Mouse (Mus musculus) MEL (cell line): ENCODE data around the gene Appbp2. TPM values are rescaled to one million over a fixed set of nuclear protein-coding genes. Genes with fewer than 3 reads are reported as not detected.

ENCODE experiments used
- DNase-seq: peaks from one replicate; pipeline ENCODE4 v3.0.0; 2011; ENCODE audit warnings: low read depth, low spot score
- H3K27ac ChIP-seq: 2 replicates; pipeline ENCODE4 v1.5.1; 2012; ENCODE audit warnings: low read depth, mild to moderate bottlenecking, control low read depth, low read length, moderate library complexity; ENCODE audit not compliant: control insufficient read depth
- H3K27me3 ChIP-seq, 2 experiments: fragments of 150-350 bp in 1 of 2; sonication (generic) in 1 of 2; 2 replicates each; pipeline ENCODE4 v1.6.1; 2012; ENCODE audit warnings: low read length in 2 of 2, mild to moderate bottlenecking in 2 of 2, improper control_type of control experiment in 1 of 2, moderate library complexity in 1 of 2; ENCODE audit not compliant: insufficient read depth in 2 of 2, control insufficient read depth in 1 of 2
- H3K36me3 ChIP-seq, 2 experiments: 2 replicates each; pipeline ENCODE4 v1.6.1; 2012 to 2014; ENCODE audit warnings: low read length in 2 of 2, improper control_type of control experiment in 1 of 2, inconsistent platforms in 1 of 2, mild to moderate bottlenecking in 1 of 2; ENCODE audit not compliant: insufficient read depth in 2 of 2, control insufficient read depth in 1 of 2
- H3K4me1 ChIP-seq, 2 experiments: fragments of 150-350 bp in 1 of 2; sonication (generic) in 1 of 2; 2 replicates each; pipeline ENCODE4 v1.6.1; 2012; ENCODE audit warnings: low read length in 2 of 2, improper control_type of control experiment in 1 of 2, mild to moderate bottlenecking in 1 of 2; ENCODE audit not compliant: insufficient read depth in 2 of 2, control insufficient read depth in 1 of 2
- H3K4me3 ChIP-seq, 2 experiments: fragments of 150-350 bp in 1 of 2; sonication (generic) in 1 of 2; 2 replicates each; pipeline ENCODE4 v1.5.1; 2012; ENCODE audit warnings: low read depth in 2 of 2, low read length in 2 of 2, mild to moderate bottlenecking in 2 of 2, moderate library complexity in 2 of 2, control low read depth in 1 of 2, improper control_type of control experiment in 1 of 2; ENCODE audit not compliant: control insufficient read depth in 1 of 2, insufficient read depth in 1 of 2
- H3K79me2 ChIP-seq: 2 replicates; pipeline ENCODE4 v1.6.1; 2012; ENCODE audit warnings: mild to moderate bottlenecking, low read length, moderate library complexity; ENCODE audit not compliant: control insufficient read depth, poor library complexity, insufficient read depth
- H3K9ac ChIP-seq: 2 replicates; pipeline ENCODE4 v1.6.1; 2012; ENCODE audit warnings: low read depth, mild to moderate bottlenecking, control low read depth, low read length, moderate library complexity; ENCODE audit not compliant: control insufficient read depth, poor library complexity, severe bottlenecking
- H3K9me3 ChIP-seq: fragments of 150-350 bp; sonication (generic); replicated peaks from 2 replicates; pipeline ENCODE4 v1.6.1; 2012; ENCODE audit warnings: mild to moderate bottlenecking, low read length, improper control_type of control experiment, moderate library complexity; ENCODE audit not compliant: insufficient read depth
- BHLHE40 ChIP-seq: IDR thresholded peaks from 2 replicates; pipeline ENCODE4 v1.6.1; 2012; ENCODE audit warnings: low read depth, mild to moderate bottlenecking, inconsistent platforms, low read length, improper control_type of control experiment, borderline replicate concordance
- CHD1 ChIP-seq: IDR thresholded peaks from 2 replicates; pipeline ENCODE4 v1.6.1; 2012; ENCODE audit warnings: low read depth, mild to moderate bottlenecking, inconsistent platforms, low read length, improper control_type of control experiment
- E2F4 ChIP-seq: IDR thresholded peaks from 2 replicates; pipeline ENCODE4 v1.6.1; 2011; ENCODE audit warnings: low read depth, low read length, improper control_type of control experiment, borderline replicate concordance
- EP300 ChIP-seq, 2 experiments: IDR thresholded peaks; 2 replicates each; pipeline ENCODE4 v1.6.1; 2011; ENCODE audit warnings: improper control_type of control experiment in 2 of 2, low read length in 2 of 2, low read depth in 1 of 2, mild to moderate bottlenecking in 1 of 2
- ETS1 ChIP-seq: IDR thresholded peaks from 2 replicates; pipeline ENCODE4 v1.6.1; 2012; ENCODE audit warnings: low read depth, mild to moderate bottlenecking, inconsistent platforms, low read length, improper control_type of control experiment, moderate library complexity
- GABPA ChIP-seq: IDR thresholded peaks from 2 replicates; pipeline ENCODE4 v1.6.1; 2012; ENCODE audit warnings: low read depth, mild to moderate bottlenecking, inconsistent platforms, low read length, improper control_type of control experiment, moderate library complexity
- GATA1 ChIP-seq: IDR thresholded peaks from 2 replicates; pipeline ENCODE4 v1.6.1; 2011; ENCODE audit warnings: low read depth, low read length, improper control_type of control experiment
- JUND ChIP-seq: IDR thresholded peaks from 2 replicates; pipeline ENCODE4 v1.6.1; 2011; ENCODE audit warnings: low read depth, mild to moderate bottlenecking, improper control_type of control experiment, low read length
- MAFK ChIP-seq: IDR thresholded peaks from 2 replicates; pipeline ENCODE4 v1.6.1; 2011; ENCODE audit warnings: low read depth, mild to moderate bottlenecking, low read length, improper control_type of control experiment, borderline replicate concordance
- MAX ChIP-seq: IDR thresholded peaks from 2 replicates; pipeline ENCODE4 v1.6.1; 2011; ENCODE audit warnings: low read length, improper control_type of control experiment
- MEF2A ChIP-seq: IDR thresholded peaks from 2 replicates; pipeline ENCODE4 v1.6.1; 2014; ENCODE audit warnings: low read depth, mild to moderate bottlenecking, inconsistent platforms, low read length, improper control_type of control experiment; ENCODE audit not compliant: poor library complexity, insufficient replicate concordance, severe bottlenecking; ENCODE audit errors: extremely low read depth
- MYB ChIP-seq: IDR thresholded peaks from 2 replicates; pipeline ENCODE4 v1.6.1; 2011; ENCODE audit warnings: mild to moderate bottlenecking, low read depth, low read length, improper control_type of control experiment
- MYC ChIP-seq: IDR thresholded peaks from 2 replicates; pipeline ENCODE4 v1.6.1; 2011; ENCODE audit warnings: low read depth, mild to moderate bottlenecking, low read length, improper control_type of control experiment, moderate library complexity
- NELFE ChIP-seq: IDR thresholded peaks from 2 replicates; pipeline ENCODE4 v1.6.1; 2011; ENCODE audit warnings: low read depth, low read length, improper control_type of control experiment
- NRF1 ChIP-seq: IDR thresholded peaks from 2 replicates; pipeline ENCODE4 v1.6.1; 2014; ENCODE audit warnings: low read depth, mild to moderate bottlenecking, inconsistent platforms, low read length, improper control_type of control experiment, moderate library complexity; ENCODE audit not compliant: poor library complexity, insufficient read depth, severe bottlenecking
- POLR2AphosphoS2 ChIP-seq: IDR thresholded peaks from 2 replicates; pipeline ENCODE4 v1.6.1; 2011; ENCODE audit warnings: low read length, improper control_type of control experiment
- RCOR1 ChIP-seq: IDR thresholded peaks from 2 replicates; pipeline ENCODE4 v1.6.1; 2012; ENCODE audit warnings: low read depth, mild to moderate bottlenecking, inconsistent platforms, low read length, improper control_type of control experiment
- SIN3A ChIP-seq: IDR thresholded peaks from 2 replicates; pipeline ENCODE4 v1.6.1; 2012; ENCODE audit warnings: low read length, improper control_type of control experiment, inconsistent platforms
- SMC3 ChIP-seq: IDR thresholded peaks from 2 replicates; pipeline ENCODE4 v1.6.1; 2011; ENCODE audit warnings: low read depth, low read length, improper control_type of control experiment
- TAL1 ChIP-seq: IDR thresholded peaks from 2 replicates; pipeline ENCODE4 v1.6.1; 2012; ENCODE audit warnings: mild to moderate bottlenecking, inconsistent platforms, low read length, moderate library complexity, mixed read lengths
- TCF12 ChIP-seq: IDR thresholded peaks from 2 replicates; pipeline ENCODE4 v1.6.1; 2014; ENCODE audit warnings: low read depth, mild to moderate bottlenecking, inconsistent platforms, low read length, improper control_type of control experiment, moderate library complexity
- UBTF ChIP-seq: IDR thresholded peaks from 2 replicates; pipeline ENCODE4 v1.6.1; 2012; ENCODE audit warnings: low read depth, mild to moderate bottlenecking, inconsistent platforms, low read length, improper control_type of control experiment, moderate library complexity, borderline replicate concordance; ENCODE audit not compliant: insufficient read depth
- USF1 ChIP-seq: IDR thresholded peaks from 2 replicates; pipeline ENCODE4 v1.6.1; 2014; ENCODE audit warnings: low read depth, mild to moderate bottlenecking, inconsistent platforms, low read length, improper control_type of control experiment, moderate library complexity
- ZC3H11A ChIP-seq: IDR thresholded peaks from 2 replicates; pipeline ENCODE4 v1.6.1; 2012; ENCODE audit warnings: low read depth, mild to moderate bottlenecking, inconsistent platforms, low read length, improper control_type of control experiment
- polyA plus RNA-seq, 2 experiments: library from polyadenylated mRNA; stranded (reverse) in 1 of 2; unstranded in 1 of 2; fragments of >175 nt in 1 of 2; fragments of >200 nt in 1 of 2; gene quantifications; 2 replicates each; pipeline versions ENCODE4 v1.2.1 to v1.2.4; 2012; ENCODE audit warnings: low replicate concordance in 2 of 2, low read depth in 1 of 2; ENCODE audit not compliant: insufficient read length in 2 of 2, insufficient read depth in 1 of 2, missing spikeins in 1 of 2
- total RNA-seq: library from RNA; depleted of rRNA; stranded (reverse); fragments of 300-350 nt; gene quantifications from 2 replicates; pipeline ENCODE4 v1.2.3, GENCODE M21; 2012

Gene Appbp2
- total and polyA plus RNA-seq, 3 experiments = 25.5 to 157 (median 34.4) TPM

DNA sequence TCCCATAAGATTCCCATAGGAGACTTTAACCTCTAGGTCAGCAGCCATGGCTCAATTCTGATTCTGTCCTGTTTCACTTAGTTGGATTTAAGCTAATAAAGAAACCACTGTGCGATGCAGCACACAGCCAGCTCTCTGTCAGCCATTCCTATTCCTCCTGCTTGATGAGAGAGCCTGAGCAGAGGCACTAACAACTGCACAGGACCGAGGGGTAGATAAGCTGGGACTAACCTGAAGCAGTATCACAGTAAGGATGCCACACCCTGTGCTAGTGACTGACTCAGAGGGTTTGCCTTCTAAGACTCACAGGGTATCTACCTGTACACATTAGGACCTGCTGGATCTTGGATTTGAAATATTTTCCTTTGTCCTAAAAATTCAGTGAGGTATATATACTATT, 21.7 kb downstream of the Appbp2 start:
- Histone ChIP-seq H3K27me3 (no peaks in the 10 kb centered on the region), H3K27ac (no peak overlapping the region), H3K4me3 (no peak overlapping the region), H3K9me3 (no peaks in the 10 kb centered on the region), H3K4me1 (peaks cover 0 to 3% of the 10 kb centered on the region in 2 experiments; a peak in 2 of 4 replicates), H3K36me3 (peaks cover 4 to 47% of the 10 kb centered on the region in 2 experiments), H3K9ac (no peak overlapping the region), H3K79me2 (0 out of 2 replicates have a peak, but pooled peaks cover 1% of the 10 kb centered on the region)
- peak; percentile 53 for DNase-seq
- 0 out of 2 replicates have a peak, but pooled peaks have one; percentile 3 for TF ChIP-seq TAL1
- TF ChIP-seq SIN3A = no peak
- TF ChIP-seq MAFK = no peak
- no peak for TF ChIP-seq UBTF
- TF ChIP-seq GABPA = no peak

DNA sequence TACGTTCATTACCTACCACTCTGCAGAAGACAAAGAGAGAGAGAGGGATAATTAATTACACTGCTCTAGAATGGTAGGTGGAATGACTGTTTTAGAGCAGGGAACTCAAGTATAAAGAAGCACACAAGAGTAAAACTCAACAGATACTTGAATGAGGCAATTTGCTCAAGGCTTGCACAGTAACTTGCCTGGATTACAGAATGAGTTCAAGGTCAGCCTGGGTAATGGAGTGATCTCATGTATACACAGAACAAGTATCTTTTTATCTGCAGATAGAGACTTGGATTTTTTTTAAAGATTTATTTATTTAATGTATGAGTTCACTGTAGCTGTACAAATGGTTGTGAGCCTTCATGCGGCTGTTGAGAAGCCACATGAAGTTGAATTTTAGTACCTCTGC, 23.8 kb downstream of the Appbp2 start:
- Histone ChIP-seq H3K79me2 (no peaks in the 10 kb centered on the region), H3K4me1 (peaks cover 3 to 14% of the 10 kb centered on the region in 2 experiments), H3K27ac (no peak overlapping the region), H3K9ac (no peak overlapping the region), H3K9me3 (no peaks in the 10 kb centered on the region), H3K4me3 (no peak overlapping the region), H3K36me3 (peaks cover 15 to 54% of the 10 kb centered on the region in 2 experiments), H3K27me3 (no peaks in the 10 kb centered on the region)
- TF ChIP-seq ETS1 (no peak), NELFE (no peak), GATA1 (no peak), TCF12 (no peak)
- no peak for DNase-seq

DNA sequence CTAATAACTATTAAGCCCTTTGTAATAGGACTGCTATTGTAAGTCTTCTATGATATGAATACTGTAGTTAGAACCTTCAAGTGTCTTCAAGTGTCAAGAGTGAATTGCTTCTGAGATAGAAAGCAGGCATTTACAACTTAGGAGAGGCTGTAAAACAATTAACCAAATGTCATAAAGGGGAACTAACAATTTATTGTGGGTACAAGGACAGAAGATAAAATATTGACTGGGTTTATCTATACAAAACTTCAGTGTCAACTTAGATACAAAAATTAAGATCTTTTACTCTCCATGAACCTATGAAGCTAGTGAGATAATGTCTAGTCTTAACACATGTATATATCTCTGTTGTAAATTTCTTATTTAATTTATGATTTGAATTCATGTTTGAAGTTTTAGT, 28.7 kb downstream of the Appbp2 start:
- peaks cover 3 to 13% of the 10 kb centered on the region in 2 experiments for H3K4me1 ChIP-seq
- H3K79me2 ChIP-seq = no peaks in the 10 kb centered on the region
- H3K36me3 ChIP-seq = peaks cover 12 to 48% of the 10 kb centered on the region in 2 experiments
- TF ChIP-seq MAFK (no peak), MYB (no peak), GATA1 (peak; percentile 89), TAL1 (no peak), MAX (no peak), BHLHE40 (no peak), EP300 (IDR thresholded peaks at IDR 0.05; ENCODE audit: low read depth in 1 of 2, low read length in 2 of 2) (peak; percentile 79 to 91), TCF12 (peak; percentile 66; the same call in 1 of the 2 replicates), NRF1 (no peak), JUND (no peak), ZC3H11A (no peak), USF1 (no peak), MYC (0 out of 2 replicates have a peak, but pooled peaks have one; percentile 44), CHD1 (no peak), RCOR1 (peak; percentile 55; the same call in 1 of the 2 replicates), POLR2AphosphoS2 (no peak), SIN3A (0 out of 2 replicates have a peak, but pooled peaks have one; percentile 17), E2F4 (no peak), SMC3 (no peak), MEF2A (no peak)
- no peaks in the 10 kb centered on the region for H3K27me3 ChIP-seq
- no peaks in the 10 kb centered on the region for H3K9me3 ChIP-seq
- H3K4me3 ChIP-seq = no peak overlapping the region
- no peak overlapping the region for H3K27ac ChIP-seq
- DNase-seq = peak; percentile 62
- H3K9ac ChIP-seq = no peak overlapping the region
